Mouse (Mus musculus) hindbrain, embryonic 13.5 days (tissue): ENCODE results near the gene Cnih4. TPM values are rescaled to one million over a fixed set of nuclear protein-coding genes. Genes with fewer than 3 reads are reported as not detected.

ENCODE experiments used
- ATAC-seq: fragments of 200-750 bp; cut with Nextera tagmentation; 2 replicates; pipeline ENCODE4 v1.8.0; 2017; ENCODE audit warnings: moderate TSS enrichment; ENCODE audit not compliant: low FRiP score
- H3K27ac ChIP-seq: fragments of 300-500 bp; sonication (generic); 2 replicates; pipeline ENCODE4 v1.5.1; 2015; ENCODE audit warnings: inconsistent platforms, mild to moderate bottlenecking, moderate library complexity
- H3K27me3 ChIP-seq: fragments of 300-500 bp; sonication (generic); 2 replicates; pipeline ENCODE4 v1.6.1; 2015; ENCODE audit warnings: mild to moderate bottlenecking, inconsistent platforms
- H3K36me3 ChIP-seq: fragments of 300-500 bp; sonication (generic); 2 replicates; pipeline ENCODE4 v1.6.1; 2015; ENCODE audit warnings: mild to moderate bottlenecking, inconsistent platforms
- H3K4me1 ChIP-seq: fragments of 300-500 bp; sonication (generic); replicated peaks from 2 replicates; pipeline ENCODE4 v1.6.1; 2015; ENCODE audit warnings: inconsistent platforms
- H3K4me2 ChIP-seq: fragments of 300-500 bp; sonication (generic); 2 replicates; pipeline ENCODE4 v1.6.1; 2015; ENCODE audit warnings: inconsistent platforms, mild to moderate bottlenecking, moderate library complexity
- H3K4me3 ChIP-seq: fragments of 300-500 bp; sonication (generic); 2 replicates; pipeline ENCODE4 v1.5.1; 2015; ENCODE audit warnings: mild to moderate bottlenecking, inconsistent platforms
- H3K9ac ChIP-seq: fragments of 300-500 bp; sonication (generic); 2 replicates; pipeline ENCODE4 v1.6.1; 2015; ENCODE audit warnings: mild to moderate bottlenecking, inconsistent platforms
- H3K9me3 ChIP-seq: fragments of 300-500 bp; sonication (generic); 2 replicates; pipeline ENCODE4 v1.6.1; 2016; ENCODE audit warnings: inconsistent platforms
- WGBS: fragments of 180-500 bp; shearing (Covaris S2); methylation state at CpG from one replicate; pipeline ENCODE4 v1.1.7; 2015; 5-methylcytosine and 5-hydroxymethylcytosine counted together
- polyA plus RNA-seq: library from polyadenylated mRNA; unstranded; fragments of >200 nt; fragmentation: Nextera tagmentation; extraction: Ambion mirVana; gene quantifications from 2 replicates; pipeline ENCODE4 v1.2.1, GENCODE M21; 2015

Gene Cnih4
- polyA plus RNA-seq = 65.1 and 69.5 TPM in 2 replicates

GRCm38 (mm10) chr1:181143950-181144836, at the start of gene Cnih4, which contains the start of gene Nvl:
Gene Cnih4 (plus strand): TSS chr1:181144693.
Gene Nvl (minus strand): TSS chr1:181144204.
- under 1% methylated on average over 52 of the region's 52 CpGs for WGBS
- H3K9ac ChIP-seq = peak within 1 kb of the TSS; percentile 84
- no peaks in the 10 kb centered on the region for H3K9me3 ChIP-seq
- peak within 1 kb of the TSS; percentile 83 for H3K4me3 ChIP-seq
- peak within 1 kb of the TSS; percentile 76 for H3K27ac ChIP-seq
- ATAC-seq = peak; percentile 100
- peak within 1 kb of the TSS; percentile 68 for H3K4me2 ChIP-seq
- peaks cover 24% of the 10 kb centered on the region for H3K36me3 ChIP-seq
- peaks cover 21% of the 10 kb centered on the region for H3K4me1 ChIP-seq
- H3K27me3 ChIP-seq = no peaks in the 10 kb centered on the region

GRCm38 (mm10) chr1:181117112-181117511, 27.4 kb upstream of the Cnih4 start:
- Histone ChIP-seq H3K4me1 (no peaks in the 10 kb centered on the region), H3K36me3 (peaks cover 80% of the 10 kb centered on the region), H3K27me3 (no peaks in the 10 kb centered on the region), H3K27ac (no peak overlapping the region), H3K4me3 (no peak overlapping the region), H3K9ac (no peak overlapping the region), H3K4me2 (no peak overlapping the region), H3K9me3 (no peaks in the 10 kb centered on the region)
- WGBS = 93% methylated on average over 4 of the region's 4 CpGs
- ATAC-seq = no peak

GRCm38 (mm10) chr1:181124145-181124544, 20.3 kb upstream of the Cnih4 start:
- no peak for ATAC-seq
- Histone ChIP-seq H3K36me3 (peaks cover 84% of the 10 kb centered on the region), H3K27ac (no peak overlapping the region), H3K4me2 (no peak overlapping the region), H3K4me1 (no peaks in the 10 kb centered on the region), H3K9me3 (no peaks in the 10 kb centered on the region), H3K4me3 (no peak overlapping the region), H3K27me3 (no peaks in the 10 kb centered on the region), H3K9ac (no peak overlapping the region)
- 96% methylated on average over 2 of the region's 2 CpGs for WGBS

GRCm38 (mm10) chr1:181125916-181126315, 18.6 kb upstream of the Cnih4 start:
- peaks cover 85% of the 10 kb centered on the region for H3K36me3 ChIP-seq
- no peaks in the 10 kb centered on the region for H3K4me1 ChIP-seq
- H3K4me2 ChIP-seq = no peak overlapping the region
- 96% methylated on average over 3 of the region's 3 CpGs for WGBS
- H3K4me3 ChIP-seq = no peak overlapping the region
- H3K27me3 ChIP-seq = no peaks in the 10 kb centered on the region
- no peak for ATAC-seq
- no peaks in the 10 kb centered on the region for H3K9me3 ChIP-seq
- no peak overlapping the region for H3K9ac ChIP-seq
- no peak overlapping the region for H3K27ac ChIP-seq

DNA sequence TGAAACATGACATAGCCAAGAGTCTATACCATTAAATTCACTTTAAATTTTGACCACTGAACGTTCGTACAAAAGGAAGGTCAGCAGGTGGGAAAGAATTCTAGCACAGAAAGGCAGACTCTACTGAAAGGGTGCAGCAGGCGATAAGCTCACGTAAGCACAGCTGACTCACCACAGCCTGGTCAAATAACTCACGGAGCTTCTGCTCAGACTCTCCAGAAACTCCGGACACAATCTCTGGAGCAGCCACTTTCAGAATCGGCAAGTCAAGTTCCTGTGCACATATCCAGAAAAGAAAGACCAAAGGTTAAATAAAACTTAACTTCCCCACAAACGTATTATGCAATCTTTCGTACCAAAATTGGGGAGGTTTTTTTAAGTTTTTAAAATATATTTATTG, 17.7 kb upstream of the Cnih4 start:
- Histone ChIP-seq H3K9ac (no peak overlapping the region), H3K4me1 (no peaks in the 10 kb centered on the region), H3K4me2 (no peak overlapping the region), H3K9me3 (no peaks in the 10 kb centered on the region), H3K4me3 (no peak overlapping the region), H3K27me3 (no peaks in the 10 kb centered on the region), H3K27ac (no peak overlapping the region), H3K36me3 (peaks cover 81% of the 10 kb centered on the region)
- ATAC-seq = no peak
- WGBS = 95% methylated on average over 9 of the region's 9 CpGs

DNA sequence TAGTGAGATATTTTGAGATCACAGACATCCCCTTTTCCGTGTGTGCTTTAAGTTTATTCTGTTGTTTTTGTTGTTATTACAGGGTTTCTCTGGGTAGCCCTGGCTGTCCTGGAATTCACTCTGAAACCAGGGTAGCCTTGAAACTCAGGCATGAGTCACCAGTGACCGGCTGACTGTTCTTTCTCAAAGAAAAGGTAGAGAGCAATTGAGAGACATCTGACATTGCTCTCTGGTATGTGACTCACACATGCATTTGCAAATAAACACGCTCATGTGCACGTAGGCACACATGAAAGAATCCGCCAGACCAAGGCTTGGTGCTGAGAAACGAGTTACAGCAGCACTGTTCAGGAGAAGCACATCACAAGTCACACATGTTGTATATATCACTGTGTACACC, 12.6 kb upstream of the Cnih4 start:
- 95% methylated on average over 6 of the region's 6 CpGs for WGBS
- H3K9ac ChIP-seq = no peak overlapping the region
- H3K27ac ChIP-seq = no peak overlapping the region

DNA sequence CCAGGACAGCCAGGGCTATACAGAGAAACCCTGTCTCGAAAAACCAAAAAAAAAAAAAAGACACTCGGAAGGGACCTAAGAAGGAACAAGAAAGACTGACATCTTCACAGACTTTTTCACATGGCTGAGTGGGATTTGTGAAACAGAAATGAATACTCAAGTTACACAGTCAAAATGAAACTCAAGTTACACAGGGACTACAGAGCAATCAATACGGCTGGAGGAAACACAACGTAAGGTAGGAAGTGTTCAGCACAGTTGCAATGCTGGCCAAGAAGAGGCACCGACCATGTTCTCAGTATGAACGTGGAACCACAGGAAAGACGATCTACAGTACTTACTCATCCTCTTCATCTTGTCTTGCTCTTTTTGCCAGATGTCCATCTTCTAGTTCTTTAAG, 5.8 kb upstream of the Cnih4 start:
- Histone ChIP-seq H3K9ac (no peak overlapping the region), H3K36me3 (peaks cover 64% of the 10 kb centered on the region), H3K27ac (no peak overlapping the region), H3K27me3 (no peaks in the 10 kb centered on the region), H3K9me3 (no peaks in the 10 kb centered on the region), H3K4me2 (no peak overlapping the region), H3K4me3 (no peak overlapping the region), H3K4me1 (peaks cover 12% of the 10 kb centered on the region)
- 92% methylated on average over 7 of the region's 7 CpGs for WGBS
- ATAC-seq = no peak

More for the DNA sequence above, 12.6 kb upstream of the Cnih4 start:
- Histone ChIP-seq H3K4me1 (no peaks in the 10 kb centered on the region), H3K4me2 (no peak overlapping the region), H3K27me3 (no peaks in the 10 kb centered on the region), H3K4me3 (no peak overlapping the region), H3K9me3 (no peaks in the 10 kb centered on the region), H3K36me3 (peaks cover 80% of the 10 kb centered on the region)
- ATAC-seq = no peak

GRCm38 (mm10) chr1:181143609-181143949, 914 bp upstream of the Cnih4 start:
- H3K4me2 ChIP-seq = peak overlapping the region; percentile 68
- H3K4me3 ChIP-seq = peak overlapping the region; percentile 83
- no peaks in the 10 kb centered on the region for H3K27me3 ChIP-seq
- H3K4me1 ChIP-seq = peaks cover 21% of the 10 kb centered on the region
- H3K9me3 ChIP-seq = no peaks in the 10 kb centered on the region
- under 1% methylated on average over 12 of the region's 12 CpGs for WGBS
- peak overlapping the region; percentile 84 for H3K9ac ChIP-seq
- ATAC-seq = peak; percentile 57; the same call in 1 of the 2 replicates
- H3K27ac ChIP-seq = peak overlapping the region; percentile 76
- H3K36me3 ChIP-seq = peaks cover 27% of the 10 kb centered on the region

DNA sequence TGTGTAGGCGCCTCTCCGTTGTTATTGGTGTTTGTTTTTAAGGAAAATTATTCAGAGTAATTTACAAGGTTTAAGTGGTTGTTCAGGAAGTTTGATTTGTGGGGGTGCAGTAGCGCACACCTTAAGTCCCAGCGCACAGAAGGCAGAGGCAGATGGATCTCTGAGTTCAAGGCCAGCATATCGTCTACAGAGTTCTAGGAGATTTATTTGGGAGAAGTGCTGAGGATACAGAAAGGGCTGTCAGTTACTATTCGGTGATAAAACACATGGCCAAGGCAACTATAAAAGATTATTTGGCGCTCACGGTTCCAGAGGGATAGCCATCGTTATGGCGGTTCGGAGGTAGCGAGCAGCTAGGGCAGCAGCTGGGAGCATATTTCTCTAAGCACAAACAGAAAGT, 473 bp downstream of the Cnih4 start:
- Histone ChIP-seq H3K4me1 (peaks cover 21% of the 10 kb centered on the region), H3K27me3 (no peaks in the 10 kb centered on the region), H3K36me3 (peaks cover 17% of the 10 kb centered on the region), H3K4me2 (peak overlapping the region; percentile 68), H3K9me3 (no peaks in the 10 kb centered on the region), H3K9ac (peak overlapping the region; percentile 69), H3K27ac (peak overlapping the region; percentile 76; the same call in 1 of the 2 replicates), H3K4me3 (peak overlapping the region; percentile 83)
- 17% methylated on average over 12 of the region's 12 CpGs for WGBS
- ATAC-seq = no peak

DNA sequence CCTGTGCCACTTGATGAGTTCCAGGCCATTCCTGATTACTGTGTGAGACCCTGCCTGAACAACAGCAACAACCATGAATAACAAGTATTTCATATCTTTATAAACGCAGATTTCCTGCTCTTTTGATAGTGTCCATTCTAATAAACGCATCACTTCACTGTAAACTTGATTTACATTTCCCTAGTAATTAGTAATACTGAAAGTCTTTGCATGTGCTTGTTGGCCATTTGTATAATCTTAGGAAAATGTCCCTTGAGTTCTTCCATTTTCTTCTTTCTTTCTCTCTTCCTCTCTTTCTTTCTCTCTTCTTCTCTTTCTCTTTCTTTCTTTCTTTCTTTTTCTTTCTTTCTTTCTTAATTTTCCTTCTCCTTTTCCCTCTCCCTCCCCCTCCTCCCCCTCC, 1.7 kb downstream of the Cnih4 start:
- 96% methylated on average over 2 of the region's 2 CpGs for whole genome bisulfite sequencing
- Histone ChIP-seq H3K27ac (no peak overlapping the region), H3K4me2 (no peak overlapping the region), H3K36me3 (peaks cover 5% of the 10 kb centered on the region), H3K9me3 (no peaks in the 10 kb centered on the region), H3K9ac (no peak overlapping the region), H3K4me1 (peaks cover 21% of the 10 kb centered on the region), H3K27me3 (no peaks in the 10 kb centered on the region), H3K4me3 (no peak overlapping the region)
- no peak for ATAC-seq

- Histone ChIP-seq H3K9me3 (no peaks in the 10 kb centered on the region), H3K27me3 (no peaks in the 10 kb centered on the region), H3K4me1 (peaks cover 27% of the 10 kb centered on the region), H3K4me3 (no peak overlapping the region), H3K9ac (no peak overlapping the region), H3K4me2 (no peak overlapping the region), H3K27ac (no peak overlapping the region), H3K36me3 (no peaks in the 10 kb centered on the region)
- 76% methylated on average over 5 of the region's 5 CpGs for WGBS
- no peak for ATAC-seq
Observed at GRCm38 (mm10) chr1:181148540-181148939, 4.0 kb downstream of the Cnih4 start.

DNA sequence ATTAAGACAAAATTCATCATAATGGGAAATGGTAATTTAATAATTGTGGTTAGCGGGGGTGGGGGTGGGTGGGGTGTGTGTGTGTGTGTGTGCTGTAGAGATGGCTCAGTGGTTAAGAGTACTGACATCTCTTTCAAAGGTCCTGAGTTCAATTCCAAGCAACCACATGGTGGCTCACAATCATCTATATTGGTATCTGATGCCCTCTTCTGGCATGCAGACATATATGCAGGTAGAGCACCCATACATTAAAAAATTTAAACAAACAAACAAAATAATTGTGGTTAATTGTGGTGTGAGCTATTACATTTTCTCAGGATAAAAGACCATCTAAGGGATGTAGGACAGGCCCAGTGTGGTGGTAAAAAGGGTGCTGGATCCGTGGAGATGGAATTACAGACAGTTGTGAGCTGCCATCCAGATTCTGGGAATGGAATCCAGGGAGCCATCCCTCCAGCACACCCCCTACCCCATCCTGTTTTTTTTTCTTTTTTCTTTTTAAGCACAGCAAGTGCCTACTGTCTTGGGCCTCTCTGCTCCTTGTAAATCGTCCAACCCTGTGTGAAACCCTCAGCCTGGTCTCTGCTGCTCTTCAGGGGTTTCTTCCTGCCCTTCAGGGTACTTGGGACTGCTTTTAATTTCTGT, 5.0 kb downstream of the Cnih4 start:
- H3K27me3 ChIP-seq = no peaks in the 10 kb centered on the region
- no peak overlapping the region for H3K27ac ChIP-seq
- no peak overlapping the region for H3K4me2 ChIP-seq
- ATAC-seq = no peak
- peaks cover 31% of the 10 kb centered on the region for H3K4me1 ChIP-seq
- H3K9ac ChIP-seq = no peak overlapping the region
- H3K36me3 ChIP-seq = peaks cover 7% of the 10 kb centered on the region
- WGBS = 85% methylated on average over 3 of the region's 3 CpGs
- no peak overlapping the region for H3K4me3 ChIP-seq
- H3K9me3 ChIP-seq = no peaks in the 10 kb centered on the region
